Mouse (Mus musculus) thymus, adult 2 months (tissue): ENCODE results near the gene Heg1.

ENCODE experiments used
- CTCF ChIP-seq: fragments of 200-500 bp; IDR thresholded peaks from 2 replicates; pipeline ENCODE4 v1.5.1; 2012; ENCODE audit warnings: mild to moderate bottlenecking, control low read depth, low read length, moderate library complexity, borderline replicate concordance; ENCODE audit not compliant: control insufficient read depth, poor library complexity, insufficient read depth; ENCODE audit errors: extremely low read depth
- POLR2A ChIP-seq: fragments of 200-500 bp; IDR thresholded peaks from 2 replicates; pipeline ENCODE4 v1.6.1; 2012; ENCODE audit warnings: mild to moderate bottlenecking, low read length, control low read depth, moderate library complexity; ENCODE audit not compliant: control insufficient read depth, poor library complexity, insufficient read depth; ENCODE audit errors: extremely low read depth

GRCm38 (mm10) chr16:33781789-33782728, 97.9 kb downstream of the Heg1 start:
- no peak for TF ChIP-seq POLR2A
- no peak for TF ChIP-seq CTCF
